In the genomic region with DNA sequence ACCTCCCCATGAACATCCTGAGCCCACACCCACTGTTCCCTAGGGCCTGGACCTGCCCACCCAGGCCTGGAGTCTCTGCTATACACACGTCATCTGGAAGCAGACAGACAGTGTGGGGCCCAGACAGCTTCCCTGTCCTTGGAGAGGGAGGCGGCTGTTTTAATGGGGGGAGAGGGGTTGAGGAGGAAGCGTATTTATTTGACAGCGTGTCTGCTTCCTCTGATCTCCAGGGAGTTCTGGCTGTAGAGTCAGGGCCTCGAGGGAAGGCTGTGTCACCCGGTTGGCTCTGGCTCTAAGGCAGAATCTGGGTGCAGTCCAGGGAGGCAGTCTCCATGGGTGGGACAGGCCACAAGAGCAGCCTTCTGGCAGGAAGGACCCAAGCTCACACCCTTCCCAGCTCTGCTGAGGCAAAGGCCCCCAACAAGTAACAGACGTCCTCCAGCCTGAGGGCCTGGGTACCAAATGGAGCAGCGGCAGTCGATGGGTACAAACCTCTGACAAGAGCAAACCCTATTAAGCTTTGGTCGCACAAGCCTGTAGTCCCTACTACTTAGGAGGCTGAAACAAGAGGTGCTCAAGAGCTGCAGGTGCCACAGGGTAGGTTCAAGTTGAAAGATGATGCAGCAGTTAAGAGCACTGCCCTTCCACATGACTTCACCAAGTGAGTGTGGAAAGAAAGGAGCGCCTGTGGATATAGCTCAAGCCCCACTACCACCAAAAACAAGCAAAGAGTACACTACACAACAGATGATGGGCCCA, we compare ENCODE assay signal across 12 mouse cellular contexts. TPM values are rescaled to one million over a fixed set of nuclear protein-coding genes. Genes with fewer than 3 reads are reported as not detected.
A peak's percentile ranks its signal among the peaks of the same experiment; 100 is the strongest.
DNase-seq lines count a peak whose midpoint lies in the region; ATAC-seq and TF ChIP-seq lines count a peak whose summit lies in the region.
"Had no signal": no experiment of that assay in that cellular context is flagged by ENCODE, and none has a peak within 500 bp of the region (broad histone marks: within the 10 kb centered on the region; RNA-seq: fewer than 3 reads in every experiment).

No protein-coding gene starts in this region.

- 0 out of 2 replicates have a peak overlapping the region, but pooled peaks have one; percentile 0 for H3K4me3 ChIP-seq in spleen, adult 2 months (ENCODE audit: extremely low read depth, insufficient read depth, insufficient read length)
- H3K4me3 ChIP-seq in lung, embryonic 15.5 days, result no peak overlapping the region
- H3K4me3 ChIP-seq in intestine, embryonic 16.5 days (ENCODE audit: low read length), result no peak overlapping the region
- H3K4me3 ChIP-seq: embryonic facial prominence, embryonic 12.5 days had no signal

- peaks cover 28% of the 10 kb centered on the region; the same call in 1 of the 2 replicates for H3K4me1 ChIP-seq in spleen, adult 2 months (ENCODE audit: control insufficient read depth, insufficient read depth, insufficient read length)
- peaks cover 58% of the 10 kb centered on the region for H3K4me1 ChIP-seq in lung, embryonic 15.5 days
- H3K4me1 ChIP-seq in intestine, embryonic 16.5 days (ENCODE audit: control insufficient read depth, insufficient read depth, low read length), result peaks cover 6% of the 10 kb centered on the region

- H3K9ac ChIP-seq in lung, embryonic 15.5 days, result no peak overlapping the region
- no peak overlapping the region for H3K9ac ChIP-seq in intestine, embryonic 16.5 days (ENCODE audit: low read depth, low read length)
- H3K9ac ChIP-seq: embryonic facial prominence, embryonic 12.5 days had no signal

- H3K27ac ChIP-seq in spleen, adult 2 months (ENCODE audit: insufficient read depth, low read length), result peak overlapping the region; percentile 89
- H3K27ac ChIP-seq in lung, embryonic 15.5 days, result peak overlapping the region; percentile 84
- no peak overlapping the region for H3K27ac ChIP-seq in intestine, embryonic 16.5 days (ENCODE audit: low read length)

- 44% methylated on average over 11 of the region's 11 CpGs for WGBS in spleen, adult 2 months
- WGBS in lung, embryonic 15.5 days, result 29% methylated on average over 11 of the region's 11 CpGs
- 52% methylated on average over 11 of the region's 11 CpGs for WGBS in intestine, embryonic 16.5 days

- DNase-seq in adrenal gland, adult 2 months, result peak; percentile 72
- no peak for DNase-seq in adrenal gland, adult 8-10 months
- no peak for DNase-seq in spleen, adult 2 months (ENCODE audit: low read depth in 1 of 2, low spot score in 2 of 2)
- DNase-seq in spleen, adult 18-20 months, result no peak
- DNase-seq in adipocyte (ENCODE audit: low spot score), result no peak
- no peak for DNase-seq in testis, postnatal 14 days (ENCODE audit: low spot score)

- H3K36me3 ChIP-seq in spleen, adult 2 months (ENCODE audit: control insufficient read depth, insufficient read depth, low read length), result no peaks in the 10 kb centered on the region; the same call in 1 of the 2 replicates
- H3K36me3 ChIP-seq in lung, embryonic 15.5 days, result no peaks in the 10 kb centered on the region
- H3K36me3 ChIP-seq in intestine, embryonic 16.5 days (ENCODE audit: control insufficient read depth, insufficient read depth, low read length), result no peaks in the 10 kb centered on the region
- H3K36me3 ChIP-seq: embryonic facial prominence, embryonic 12.5 days had no signal

- TF ChIP-seq CTCF in spleen, adult 2 months (IDR thresholded peaks at IDR 0.05; ENCODE audit: extremely low read depth, insufficient read depth, insufficient read length, insufficient replicate concordance), result no peak

- H3K27me3 ChIP-seq in spleen, adult 2 months (ENCODE audit: control insufficient read depth, insufficient read depth, low read length), result no peaks in the 10 kb centered on the region
- H3K27me3 ChIP-seq in lung, embryonic 15.5 days, result no peaks in the 10 kb centered on the region
- H3K27me3 ChIP-seq in intestine, embryonic 16.5 days (replicated peaks; ENCODE audit: control insufficient read depth, insufficient read depth, low read length), result no peaks in the 10 kb centered on the region
- H3K27me3 ChIP-seq: embryonic facial prominence, embryonic 12.5 days had no signal

- H3K9me3 ChIP-seq in lung, embryonic 15.5 days, result no peaks in the 10 kb centered on the region
- no peaks in the 10 kb centered on the region for H3K9me3 ChIP-seq in intestine, embryonic 16.5 days (ENCODE audit: control insufficient read depth, low read length)
- H3K9me3 ChIP-seq: embryonic facial prominence, embryonic 12.5 days had no signal

- peak overlapping the region; percentile 22; the same call in 1 of the 2 replicates for H3K4me2 ChIP-seq in lung, embryonic 15.5 days
- H3K4me2 ChIP-seq in intestine, embryonic 16.5 days (ENCODE audit: low read depth, low read length), result no peak overlapping the region
- H3K4me2 ChIP-seq: embryonic facial prominence, embryonic 12.5 days had no signal

- TF ChIP-seq POLR2A in spleen, adult 2 months (IDR thresholded peaks at IDR 0.05; ENCODE audit: low read depth, low read length), result no peak

- peak; percentile 93 for ATAC-seq in lung, embryonic 15.5 days (ENCODE audit: borderline replicate concordance, extremely low read depth, low FRiP score, low TSS enrichment)
- ATAC-seq in intestine, embryonic 16.5 days, result no peak

RNA-seq across cellular contexts. Expression of a gene that starts 9.5 kb away (rescaled TPM):
- total RNA-seq in adrenal gland, adult 2 months (2021), result 10 to 100 TPM; 32.1 to 48.6 TPM
- polyA plus RNA-seq in adrenal gland, adult 2 months (2012; rRNA removed), result 56.1 and 60.3 TPM in 2 replicates
- total RNA-seq in adrenal gland, adult 8-10 months (2022), result 10 to 100 TPM; 36.9 to 81.7 (median 55.2) TPM
- 139 and 165 TPM in 2 replicates for polyA plus RNA-seq in spleen, adult 2 months (2012; rRNA removed)
- polyA plus RNA-seq in lung, embryonic 15.5 days (2015; fragmentation: Nextera tagmentation; extraction: Ambion mirVana), result 41.4 and 52.6 TPM in 2 replicates
- polyA plus RNA-seq in intestine, embryonic 16.5 days (2015; fragmentation: Nextera tagmentation; extraction: Ambion mirVana), result 2.9 and 3.4 TPM in 2 replicates

RNA-seq across cellular contexts. Expression of a gene that starts 41.6 kb away (rescaled TPM):
- 100 to 1,000 TPM; 396 to 522 TPM for total RNA-seq in adrenal gland, adult 2 months (2021)
- 10.6 and 11.1 TPM in 2 replicates for polyA plus RNA-seq in adrenal gland, adult 2 months (2012; rRNA removed)
- 100 to 1,000 TPM; 463 to 561 (median 519) TPM for total RNA-seq in adrenal gland, adult 8-10 months (2022)
- polyA plus RNA-seq in spleen, adult 2 months (2012; rRNA removed), result 4.5 and 6.3 TPM in 2 replicates
- 809 and 814 TPM in 2 replicates for polyA plus RNA-seq in lung, embryonic 15.5 days (2015; fragmentation: Nextera tagmentation; extraction: Ambion mirVana)
- polyA plus RNA-seq in intestine, embryonic 16.5 days (2015; fragmentation: Nextera tagmentation; extraction: Ambion mirVana), result 708 and 723 TPM in 2 replicates

RNA-seq across cellular contexts. Expression of a gene that starts 59.6 kb away (rescaled TPM):
- not detected for total RNA-seq in adrenal gland, adult 2 months (2021)
- not detected in 2 replicates for polyA plus RNA-seq in adrenal gland, adult 2 months (2012; rRNA removed)
- total RNA-seq in adrenal gland, adult 8-10 months (2022), result not detected
- not detected in 2 replicates for polyA plus RNA-seq in spleen, adult 2 months (2012; rRNA removed)
- polyA plus RNA-seq in lung, embryonic 15.5 days (2015; fragmentation: Nextera tagmentation; extraction: Ambion mirVana), result not detected in 2 replicates
- not detected in 2 replicates for polyA plus RNA-seq in intestine, embryonic 16.5 days (2015; fragmentation: Nextera tagmentation; extraction: Ambion mirVana)
- total RNA-seq: left cerebral cortex, postnatal 14 days had no signal
- polyA plus RNA-seq: activated CD4-positive, CD25-positive, alpha-beta regulatory T cell, adult 4 months; embryonic facial prominence, embryonic 12.5 days; heart, embryonic 16.5 days had no signal

Comparison
In these comparisons a context has a peak if more than half of its experiments do, and no peak if none do; other contexts are left out.
1. RNA of a gene that starts 41.6 kb away (polyA plus RNA-seq): 809 to 814 TPM in lung, embryonic 15.5 days and 708 to 723 TPM in intestine, embryonic 16.5 days; 10.6 to 11.1 TPM in adrenal gland, adult 2 months and 4.5 to 6.3 TPM in spleen, adult 2 months; every median in the first group is over 10 times any median in the second.